Mouse (Mus musculus) megakaryocyte, embryonic 14.5 days (primary cell): Measurements from ENCODE around the gene Erg.

Experiments
- FLI1 ChIP-seq: IDR thresholded peaks from 2 replicates; pipeline ENCODE4 v1.6.1; 2012; ENCODE audit warnings: low read length, inconsistent platforms, mixed read lengths
- GATA1 ChIP-seq: IDR thresholded peaks from 3 replicates; pipeline ENCODE4 v1.6.1; 2012; ENCODE audit warnings: mixed read lengths, low read length, inconsistent platforms, borderline replicate concordance

- TF ChIP-seq FLI1 = no peak
- TF ChIP-seq GATA1 = no peak
These were observed 121.8 kb downstream of the Erg start for GRCm38 (mm10) chr16:95464609-95465008.
